Mouse (Mus musculus): ENCODE measurements around the gene Rdh7.
"Not testable (repeated sequence)": the region's sequence is repeated elsewhere in the genome, so short reads cannot be mapped to it uniquely, and the experiment has no call there.

Rdh7 gene

GRCm38 (mm10) chr10:127893163-127894022, 4.8 kb upstream of the Rdh7 start:
- peak; percentile 12 for DNase-seq (ENCODE audit: low read depth)

- no peak for DNase-seq (ENCODE audit: low read depth)
Observed at GRCm38 (mm10) chr10:127891481-127891880, 2.9 kb upstream of the Rdh7 start.

GRCm38 (mm10) chr10:127886971-127887370, 1.6 kb downstream of the Rdh7 start:
- DNase-seq (ENCODE audit: low read depth), result no peak

GRCm38 (mm10) chr10:127886551-127886950, 2.1 kb downstream of the Rdh7 start:
- no peak for DNase-seq (ENCODE audit: low read depth)

GRCm38 (mm10) chr10:127881041-127881440, 7.6 kb downstream of the Rdh7 start:
- no peak for DNase-seq (ENCODE audit: low read depth)

- DNase-seq (ENCODE audit: low read depth), result no peak
Observed at GRCm38 (mm10) chr10:127879155-127879688, 9.4 kb downstream of the Rdh7 start.

- DNase-seq (ENCODE audit: low read depth), result no peak
Observed at GRCm38 (mm10) chr10:127878262-127879057, 10.2 kb downstream of the Rdh7 start.

- no peak for DNase-seq (ENCODE audit: low read depth)
Observed at GRCm38 (mm10) chr10:127877681-127878080, 10.9 kb downstream of the Rdh7 start.

- no peak for DNase-seq (ENCODE audit: low read depth)
Observed at GRCm38 (mm10) chr10:127872484-127872883, 16.1 kb downstream of the Rdh7 start.

- DNase-seq (ENCODE audit: low read depth), result no peak
Observed at GRCm38 (mm10) chr10:127866232-127866631, 22.4 kb downstream of the Rdh7 start, which contains the start of gene Rdh16f2. Gene Rdh16f2 (plus strand): TSS chr10:127866474.

- DNase-seq (ENCODE audit: low read depth), result no peak
Observed at GRCm38 (mm10) chr10:127864931-127865330, 23.7 kb downstream of the Rdh7 start.

- no peak for DNase-seq (ENCODE audit: low read depth)
Observed at GRCm38 (mm10) chr10:127856376-127856775, 32.2 kb downstream of the Rdh7 start.

- no peak for DNase-seq (ENCODE audit: low read depth)
Observed at GRCm38 (mm10) chr10:127849628-127850027, 39.0 kb downstream of the Rdh7 start, which contains the start of gene Rdh19. Gene Rdh19 (plus strand): TSS chr10:127849928.

- no peak for DNase-seq (ENCODE audit: low read depth)
Observed at GRCm38 (mm10) chr10:127848089-127848488, 40.5 kb downstream of the Rdh7 start.

- not testable (repeated sequence) for DNase-seq (ENCODE audit: low read depth)
Observed at GRCm38 (mm10) chr10:127845945-127846344, 42.7 kb downstream of the Rdh7 start.

GRCm38 (mm10) chr10:127840776-127841175, 47.8 kb downstream of the Rdh7 start:
- DNase-seq (ENCODE audit: low read depth), result no peak

GRCm38 (mm10) chr10:127838539-127838938, 50.1 kb downstream of the Rdh7 start:
- DNase-seq (ENCODE audit: low read depth), result no peak

- not testable (repeated sequence) for DNase-seq (ENCODE audit: low read depth)
Observed at GRCm38 (mm10) chr10:127837793-127838192, 50.8 kb downstream of the Rdh7 start.

GRCm38 (mm10) chr10:127835292-127835691, 53.3 kb downstream of the Rdh7 start:
- no peak for DNase-seq (ENCODE audit: low read depth)

- not testable (repeated sequence) for DNase-seq (ENCODE audit: low read depth)
Observed at GRCm38 (mm10) chr10:127834186-127834585, 54.4 kb downstream of the Rdh7 start.

All from c-Kit-positive CD71-negative TER-119-negative erythroid progenitor cells, embryonic 14.5 days (primary cell).